Mouse (Mus musculus) T-helper 17 cell (primary cell): ENCODE measurements around the gene Slc30a10.

Experiments used
- in situ Hi-C, 2 experiments: fragments of 300-600 bp; cut with MboI, MseI; formaldehyde crosslinking; loops; 1 replicate in 1 of 2; 2 replicates in 1 of 2; pipeline ENCODE4 v1.15.1; 2025; ENCODE audit warnings: high pct_unique_total_duplicates in 2 of 2

The Slc30a10 gene

DNA sequence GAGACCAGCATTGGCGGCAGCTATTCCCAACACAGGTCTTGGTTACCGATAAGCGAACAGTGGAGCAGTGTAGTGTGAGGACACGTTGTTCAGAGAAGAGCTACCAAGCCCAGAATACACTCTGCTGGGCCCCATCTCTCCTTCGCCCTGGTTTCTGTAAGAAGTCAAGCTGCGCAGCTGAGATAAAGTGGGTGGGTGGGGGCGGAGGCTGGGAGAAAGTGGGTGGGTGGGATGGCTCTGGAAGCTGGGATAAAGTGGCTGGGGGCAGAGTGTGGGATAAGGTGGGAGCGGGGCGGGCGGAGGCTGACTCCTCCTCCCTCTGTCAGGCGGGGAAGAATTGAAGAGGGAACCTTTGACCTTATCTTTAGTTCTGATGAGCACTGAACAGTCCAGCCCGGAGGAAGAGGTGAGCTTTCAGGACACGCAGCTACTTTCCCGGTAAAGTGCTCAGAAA lies 60.9 kb downstream of the Slc30a10 start:
- in situ Hi-C loops = no loop called here

GRCm38 (mm10) chr1:185516041-185516440 lies 61.4 kb downstream of the Slc30a10 start:
- in situ Hi-C loops = no loop called here

DNA sequence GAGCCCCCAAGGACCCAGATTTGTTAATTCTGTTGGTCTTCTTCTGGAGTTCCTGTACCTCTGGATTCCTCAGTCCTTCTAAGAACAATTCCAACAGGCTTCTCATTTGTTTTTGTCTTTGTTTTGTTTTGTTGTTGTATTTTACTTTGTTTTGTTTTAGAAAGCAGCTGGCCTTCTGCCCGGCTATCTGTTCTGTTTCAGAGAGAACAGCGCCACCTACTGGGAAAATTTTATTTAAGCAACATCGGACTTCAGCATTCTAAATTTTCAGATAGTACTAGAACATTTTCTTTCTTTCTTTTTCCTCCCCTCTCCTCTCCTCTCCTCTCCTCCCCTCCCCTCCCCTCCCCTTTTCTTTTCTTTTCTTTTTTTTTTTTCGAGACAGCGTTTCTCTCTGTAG lies 62.9 kb downstream of the Slc30a10 start:
- in situ Hi-C loops = no loop called here
